Mouse (Mus musculus) right cerebral cortex, postnatal 4 days (tissue): ENCODE results near the gene Parvb.
"Not testable (repeated sequence)": the region's sequence is repeated elsewhere in the genome, so short reads cannot be mapped to it uniquely, and the experiment has no call there.

Experiments
- DNase-seq: peaks from one replicate; pipeline ENCODE4 v3.0.0-alpha.2; 2022

Parvb gene

DNA sequence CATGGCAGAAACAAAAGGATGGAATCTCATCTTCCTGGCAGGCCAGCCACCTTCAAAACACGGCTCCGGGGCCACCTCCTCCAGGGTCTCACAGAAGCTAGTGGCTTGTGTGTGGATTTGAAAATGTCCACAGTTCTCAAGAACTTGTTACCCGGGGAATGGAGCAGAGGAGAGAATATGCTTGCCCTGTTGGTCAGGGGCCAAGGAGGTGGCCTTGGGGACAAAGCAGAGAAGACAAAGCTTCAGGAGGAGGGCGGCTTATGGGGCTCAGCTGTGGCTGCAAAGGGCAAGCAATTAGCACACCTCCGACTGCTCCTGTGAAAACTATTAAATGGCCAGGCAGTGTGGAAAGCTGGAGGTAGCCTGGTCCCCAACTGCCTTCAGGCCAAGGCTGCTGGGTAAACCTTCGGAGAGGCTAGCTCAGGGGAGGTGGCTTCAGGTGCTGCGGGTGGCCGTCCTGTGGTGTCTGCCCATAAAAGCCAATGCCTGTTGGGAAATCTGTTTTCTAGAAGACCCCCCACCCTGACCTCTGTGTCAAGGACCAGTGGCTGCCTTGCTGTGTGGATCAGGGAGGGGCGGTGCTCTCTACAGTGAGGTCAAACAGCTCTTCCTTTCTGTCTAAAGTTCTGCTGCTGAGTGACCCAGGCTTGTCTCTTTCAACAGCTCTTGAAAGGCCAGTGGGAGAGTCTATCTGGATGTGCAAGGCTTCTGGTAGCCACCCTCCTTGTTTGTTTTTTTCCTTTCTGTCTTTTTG, 26.9 kb downstream of the Parvb start:
- DNase-seq: no peak

DNA sequence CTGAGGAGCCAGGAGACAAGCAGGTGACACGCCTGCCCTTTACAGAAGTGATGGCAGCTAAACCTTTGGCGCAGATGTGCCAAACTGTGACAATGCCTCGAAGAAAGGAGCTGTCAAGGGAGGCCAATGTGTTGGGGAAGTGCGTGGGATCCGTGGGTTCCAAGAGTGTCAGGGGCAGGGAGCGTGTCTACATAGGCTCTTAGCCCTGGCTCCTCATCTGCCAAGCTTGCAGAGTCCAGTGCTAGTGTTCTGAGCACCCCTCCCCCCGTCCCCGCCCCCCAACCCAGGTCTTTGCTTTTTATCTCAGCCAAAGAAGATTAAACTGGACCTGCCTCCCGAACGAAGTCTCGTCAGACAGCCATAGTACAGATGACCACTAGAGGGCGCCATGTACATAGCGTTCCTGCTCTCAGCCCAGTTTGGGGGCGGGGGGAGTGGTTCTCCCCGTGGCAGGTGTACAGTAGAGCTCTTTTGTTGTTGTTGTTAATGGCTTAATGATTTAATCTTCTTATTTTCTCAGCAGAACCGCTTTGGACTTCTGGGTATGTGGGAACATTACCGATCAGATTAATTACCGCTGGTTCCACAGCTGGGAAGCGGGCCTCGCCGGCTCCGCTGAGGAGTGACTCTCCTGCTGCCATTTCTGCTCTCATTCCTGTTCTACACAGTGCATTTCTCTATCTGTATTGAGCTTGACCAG, 28.4 kb downstream of the Parvb start:
- peak; percentile 89 for DNase-seq

DNA sequence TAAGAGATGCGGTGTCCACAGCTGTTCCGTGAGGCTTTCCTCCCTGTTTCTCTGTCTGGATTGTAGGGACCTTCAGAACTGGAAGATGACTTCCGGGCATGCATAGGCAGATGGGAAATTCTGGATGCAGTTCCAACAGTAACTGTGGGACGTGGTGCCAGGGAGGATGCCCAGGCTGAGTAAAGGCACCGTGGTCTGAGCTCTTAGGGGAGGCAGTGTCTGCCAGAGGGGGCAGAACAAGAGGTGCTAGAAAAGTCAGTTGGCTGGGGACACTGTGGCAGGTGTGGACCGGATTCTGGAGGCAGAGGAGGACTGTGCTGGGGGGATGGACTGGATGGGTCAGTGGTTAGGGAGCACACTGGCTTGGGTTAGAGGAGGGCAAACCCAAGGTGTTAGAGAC, 30.8 kb downstream of the Parvb start:
- no peak for DNase-seq

GRCm38 (mm10) chr15:84263573-84263972, 31.7 kb downstream of the Parvb start:
- no peak for DNase-seq

DNA sequence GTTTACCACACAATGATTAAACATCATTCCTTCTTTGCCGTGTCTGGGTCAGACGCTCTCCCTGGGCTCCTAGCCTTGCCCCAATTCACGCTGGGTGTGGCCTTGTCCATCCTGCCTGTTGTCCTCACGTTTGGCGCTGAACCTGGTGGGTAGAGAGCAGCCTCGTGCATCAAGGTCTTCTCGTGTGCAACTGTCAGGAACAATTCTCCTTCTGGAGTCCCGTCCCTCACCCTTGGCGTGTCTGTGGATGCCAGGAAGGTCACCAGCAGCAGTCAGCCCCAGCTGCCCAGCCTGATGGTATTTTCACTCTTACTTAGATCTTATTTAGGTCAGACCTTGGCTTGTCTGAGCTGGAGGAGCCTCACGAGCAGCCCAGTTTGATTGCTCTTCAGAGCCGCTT, 33.3 kb downstream of the Parvb start:
- no peak for DNase-seq

GRCm38 (mm10) chr15:84266290-84266689, 34.4 kb downstream of the Parvb start:
- no peak for DNase-seq

DNA sequence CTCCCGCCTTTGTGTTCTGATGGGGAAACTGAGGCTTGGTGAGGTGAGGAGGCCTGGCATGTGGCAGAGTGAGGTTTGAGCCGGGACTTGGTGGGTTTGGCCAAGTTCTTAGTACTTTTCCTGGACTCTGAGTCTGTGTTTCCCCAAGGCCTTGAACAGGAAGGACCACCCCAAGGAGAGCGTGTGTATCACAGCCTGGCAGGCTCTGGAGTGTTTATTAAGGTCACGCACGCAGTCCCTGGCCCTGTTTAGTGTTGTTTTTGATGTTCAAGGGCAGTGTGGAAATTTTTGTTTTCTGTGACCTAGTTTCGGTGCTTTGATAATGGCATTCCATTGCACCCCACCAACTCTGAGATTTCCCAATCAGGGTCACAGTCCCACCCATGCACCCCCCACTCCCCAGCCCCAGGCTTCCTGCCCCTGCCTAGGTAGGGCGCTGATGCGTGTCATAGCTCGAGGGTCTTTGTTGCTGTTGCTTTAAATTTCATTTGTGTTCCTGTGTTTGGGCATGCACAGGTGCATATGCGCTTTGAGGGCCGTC, 35.9 kb downstream of the Parvb start:
- DNase-seq: no peak

- DNase-seq: no peak
Measured at GRCm38 (mm10) chr15:84269107-84269633, 37.3 kb downstream of the Parvb start.

GRCm38 (mm10) chr15:84270032-84270431, 38.2 kb downstream of the Parvb start:
- DNase-seq: no peak

- no peak for DNase-seq
Measured at GRCm38 (mm10) chr15:84270463-84270862, 38.6 kb downstream of the Parvb start.

GRCm38 (mm10) chr15:84276066-84276465, 44.2 kb downstream of the Parvb start:
- no peak for DNase-seq

GRCm38 (mm10) chr15:84278091-84278490, 46.2 kb downstream of the Parvb start:
- no peak for DNase-seq

DNA sequence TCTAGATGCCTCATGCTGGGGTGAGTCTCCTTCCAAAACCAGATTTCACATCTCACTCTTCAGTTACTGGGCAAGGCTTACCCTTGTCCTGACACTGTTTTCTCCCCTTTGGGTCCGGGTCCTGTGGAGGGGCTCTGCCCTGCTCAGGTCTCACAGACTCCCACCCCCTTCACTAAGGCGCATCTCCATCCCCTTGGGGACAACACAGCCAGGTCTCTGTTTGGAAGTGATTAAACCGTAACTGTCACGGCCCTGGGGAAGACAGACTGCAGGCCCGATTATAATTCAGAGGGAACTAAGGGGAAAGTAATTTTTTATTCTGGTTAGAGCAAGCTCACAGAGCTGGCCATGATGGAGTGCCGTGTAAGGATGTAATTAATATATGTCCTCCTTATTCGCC, 46.8 kb downstream of the Parvb start:
- no peak for DNase-seq

GRCm38 (mm10) chr15:84280309-84280708, 48.5 kb downstream of the Parvb start:
- no peak for DNase-seq

- DNase-seq: no peak
Measured at GRCm38 (mm10) chr15:84280712-84281347, 49.0 kb downstream of the Parvb start.

- no peak for DNase-seq
Measured at GRCm38 (mm10) chr15:84282206-84283085, 50.6 kb downstream of the Parvb start.

- no peak for DNase-seq
Measured at GRCm38 (mm10) chr15:84284059-84284458, 52.2 kb downstream of the Parvb start.

GRCm38 (mm10) chr15:84285453-84285852, 53.6 kb downstream of the Parvb start:
- DNase-seq: no peak

DNA sequence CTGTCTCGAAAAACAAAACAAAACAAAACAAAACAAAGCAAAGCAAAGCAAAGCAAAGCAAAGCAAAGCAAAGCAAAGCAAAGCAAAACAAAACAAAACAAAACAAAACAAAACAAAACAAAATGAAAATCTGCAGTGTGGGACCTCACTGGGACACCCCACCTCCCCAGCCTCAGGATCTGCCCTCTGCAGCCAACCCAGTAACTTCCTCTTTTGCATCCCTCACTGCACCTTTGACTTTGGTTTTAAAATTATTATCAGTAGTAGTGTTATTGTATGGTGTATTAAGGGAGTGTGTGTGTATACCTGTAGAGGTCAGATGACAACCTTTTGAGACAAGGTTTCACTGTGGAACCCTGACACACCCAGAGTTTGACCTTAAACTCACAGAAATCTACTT, 57.1 kb downstream of the Parvb start:
- DNase-seq: not testable (repeated sequence)

- DNase-seq: no peak
Measured at GRCm38 (mm10) chr15:84291097-84291496, 59.3 kb downstream of the Parvb start.

DNA sequence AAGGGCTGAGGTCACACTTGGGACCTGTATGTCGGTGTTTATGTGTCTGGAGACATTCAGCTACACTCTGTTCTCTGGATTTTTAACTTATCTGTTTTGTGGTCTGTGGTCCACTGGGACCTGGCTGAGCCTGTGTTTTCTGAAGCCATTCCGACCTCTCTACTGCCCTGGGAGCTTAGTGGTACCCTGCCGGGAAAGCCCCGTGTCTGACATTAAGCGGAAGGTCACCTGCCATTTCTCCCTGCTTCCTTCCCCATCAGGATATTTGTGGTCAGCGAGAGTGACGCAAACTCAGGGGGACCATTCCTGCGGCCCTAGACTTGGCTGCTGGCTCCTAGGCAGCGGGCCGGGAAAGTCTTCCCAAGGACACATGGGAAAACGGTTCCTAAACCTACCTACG, 61.7 kb downstream of the Parvb start:
- DNase-seq: no peak

DNA sequence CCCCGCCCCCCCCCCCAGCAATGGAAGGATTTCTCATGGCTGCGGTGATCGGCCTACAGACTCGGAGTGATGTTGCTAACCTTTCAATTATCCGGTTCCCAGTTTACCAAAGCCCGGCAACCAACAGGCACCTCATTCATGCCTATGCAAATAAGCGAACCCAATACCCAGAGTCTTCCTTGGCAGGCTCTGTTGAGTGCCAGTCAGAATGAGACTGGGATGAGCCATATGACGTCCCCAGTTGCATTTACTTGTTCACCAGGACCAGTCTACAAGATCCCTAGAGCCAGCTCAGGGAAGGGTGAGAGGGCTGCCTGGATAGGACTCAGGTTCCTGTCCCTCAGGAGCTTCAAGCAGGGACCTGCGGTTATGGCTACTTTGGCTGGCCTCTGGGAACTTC, 62.5 kb downstream of the Parvb start:
- DNase-seq: no peak
